ENCODE assay signal across 10 mouse cellular contexts in genomic region chr7:18402527-18403237, GRCm38 (mm10). TPM values are rescaled to one million over a fixed set of nuclear protein-coding genes. Genes with fewer than 3 reads are reported as not detected.
A peak's percentile ranks its signal among the peaks of the same experiment; 100 is the strongest.
DNase-seq lines count a peak whose midpoint lies in the region; ATAC-seq and TF ChIP-seq lines count a peak whose summit lies in the region.
"Had no signal": no experiment of that assay in that cellular context is flagged by ENCODE, and none has a peak within 500 bp of the region (broad histone marks: within the 10 kb centered on the region; RNA-seq: fewer than 3 reads in every experiment).

No protein-coding gene starts in this region.

- no peaks in the 10 kb centered on the region for H3K27me3 ChIP-seq in forebrain, embryonic 16.5 days (replicated peaks; ENCODE audit: control insufficient read depth, insufficient read depth, low read length)
- H3K27me3 ChIP-seq in midbrain, embryonic 11.5 days (ENCODE audit: control insufficient read depth, insufficient read depth, low read length): no peaks in the 10 kb centered on the region

- H3K4me2 ChIP-seq in forebrain, embryonic 16.5 days (ENCODE audit: low read length): no peak overlapping the region
- no peak overlapping the region for H3K4me2 ChIP-seq in midbrain, embryonic 11.5 days
- H3K4me2 ChIP-seq: liver, embryonic 11.5 days had no signal

- ATAC-seq in cerebellum, adult (ENCODE audit: insufficient number of reproducible peaks, low FRiP score, low TSS enrichment): no peak
- ATAC-seq in forebrain, embryonic 16.5 days: peak; percentile 90
- peak; percentile 75 for ATAC-seq in midbrain, embryonic 11.5 days (ENCODE audit: low FRiP score)

- peak; percentile 6 to 22 for DNase-seq in cerebellum, postnatal 10 days
- peak; percentile 65 for DNase-seq in brain, embryonic 14.5 days (ENCODE audit: low read depth)
- DNase-seq in midbrain, embryonic 11.5 days (ENCODE audit: low spot score, missing footprints): no peak
- DNase-seq in layer of hippocampus, adult 9-11 months: no peak
- DNase-seq in spleen, adult 12 weeks (ENCODE audit: low spot score): no peak
- no peak for DNase-seq in lung, postnatal 25 days (ENCODE audit: low spot score)

- H3K4me3 ChIP-seq in forebrain, embryonic 16.5 days (replicated peaks; ENCODE audit: low read length): peak overlapping the region; percentile 32
- H3K4me3 ChIP-seq in midbrain, embryonic 11.5 days (ENCODE audit: low read depth, low read length): peak overlapping the region; percentile 3; the same call in 1 of the 2 replicates

- no peak for TF ChIP-seq CTCF in brain, embryonic 14.5 days (IDR thresholded peaks at IDR 0.05; ENCODE audit: borderline replicate concordance, extremely low read depth, insufficient read depth, insufficient read length)

- no peak overlapping the region for H3K27ac ChIP-seq in forebrain, embryonic 16.5 days (ENCODE audit: low read length)
- no peak overlapping the region for H3K27ac ChIP-seq in midbrain, embryonic 11.5 days (ENCODE audit: low read depth, low read length)

- no peaks in the 10 kb centered on the region for H3K36me3 ChIP-seq in forebrain, embryonic 16.5 days (ENCODE audit: control insufficient read depth, insufficient read depth)
- H3K36me3 ChIP-seq in midbrain, embryonic 11.5 days (ENCODE audit: control insufficient read depth, insufficient read depth, low read length): no peaks in the 10 kb centered on the region

- 41% methylated on average over 33 of the region's 35 CpGs for WGBS in forebrain, embryonic 16.5 days
- 32% methylated on average over 34 of the region's 35 CpGs for WGBS in midbrain, embryonic 11.5 days

- no peak for TF ChIP-seq POLR2A in brain, embryonic 14.5 days (IDR thresholded peaks at IDR 0.05; ENCODE audit: borderline replicate concordance, extremely low read depth, insufficient read depth, insufficient read length, poor library complexity, severe bottlenecking)

- H3K9me3 ChIP-seq in forebrain, embryonic 16.5 days (ENCODE audit: control insufficient read depth, low read length): peaks cover 6% of the 10 kb centered on the region; the same call in 1 of the 2 replicates
- peaks cover 3% of the 10 kb centered on the region; the same call in 1 of the 2 replicates for H3K9me3 ChIP-seq in midbrain, embryonic 11.5 days (ENCODE audit: control insufficient read depth, low read length)

- no peak overlapping the region for H3K9ac ChIP-seq in forebrain, embryonic 16.5 days (replicated peaks; ENCODE audit: low read depth, low read length)
- H3K9ac ChIP-seq in midbrain, embryonic 11.5 days (ENCODE audit: low read length): no peak overlapping the region

- no peaks in the 10 kb centered on the region for H3K4me1 ChIP-seq in forebrain, embryonic 16.5 days (replicated peaks; ENCODE audit: control insufficient read depth, insufficient read depth, low read length)
- no peaks in the 10 kb centered on the region for H3K4me1 ChIP-seq in midbrain, embryonic 11.5 days (ENCODE audit: control insufficient read depth, insufficient read depth, low read length)

RNA-seq across cellular contexts. Expression of gene Psg28, which starts 29.2 kb away (rescaled TPM):
- 0.05 TPM in 1 of 2 replicates, not detected in the other for polyA plus RNA-seq in brain, embryonic 14.5 days (2012; rRNA removed)
- polyA plus RNA-seq in forebrain, embryonic 16.5 days (2015; fragmentation: Nextera tagmentation; extraction: Ambion mirVana): not detected in 2 replicates
- not detected in 2 replicates for polyA plus RNA-seq in midbrain, embryonic 11.5 days (2014; fragmentation: Nextera tagmentation; extraction: Ambion mirVana)
- polyA plus RNA-seq: C2C12; liver, embryonic 11.5 days had no signal

RNA-seq across cellular contexts. Expression of gene Psg18, which starts 47.9 kb away (rescaled TPM):
- 0.14 TPM in 1 of 2 replicates, not detected in the other for polyA plus RNA-seq in brain, embryonic 14.5 days (2012; rRNA removed)
- polyA plus RNA-seq in forebrain, embryonic 16.5 days (2015; fragmentation: Nextera tagmentation; extraction: Ambion mirVana): not detected in 2 replicates
- not detected in 2 replicates for polyA plus RNA-seq in midbrain, embryonic 11.5 days (2014; fragmentation: Nextera tagmentation; extraction: Ambion mirVana)
- polyA plus RNA-seq: C2C12; liver, embryonic 11.5 days had no signal

Comparison
In these comparisons a context has a peak if more than half of its experiments do, and no peak if none do; other contexts are left out.
1. DNase-seq: peak in cerebellum, postnatal 10 days (2 of 2) and brain, embryonic 14.5 days (single experiment); none in midbrain, embryonic 11.5 days (single experiment), layer of hippocampus, adult 9-11 months (single experiment), spleen, adult 12 weeks (single experiment) and lung, postnatal 25 days (single experiment).